Mouse (Mus musculus) CD8-positive naive resting alpha-beta T cell, adult 2 months (primary cell): ENCODE data around the gene Gxylt2.

ENCODE experiments used
- DNase-seq, 2 experiments: peaks; one replicate each; pipeline ENCODE4 v3.0.0; 2022; ENCODE audit warnings: low read depth in 2 of 2, low spot score in 2 of 2

Gene Gxylt2

DNA sequence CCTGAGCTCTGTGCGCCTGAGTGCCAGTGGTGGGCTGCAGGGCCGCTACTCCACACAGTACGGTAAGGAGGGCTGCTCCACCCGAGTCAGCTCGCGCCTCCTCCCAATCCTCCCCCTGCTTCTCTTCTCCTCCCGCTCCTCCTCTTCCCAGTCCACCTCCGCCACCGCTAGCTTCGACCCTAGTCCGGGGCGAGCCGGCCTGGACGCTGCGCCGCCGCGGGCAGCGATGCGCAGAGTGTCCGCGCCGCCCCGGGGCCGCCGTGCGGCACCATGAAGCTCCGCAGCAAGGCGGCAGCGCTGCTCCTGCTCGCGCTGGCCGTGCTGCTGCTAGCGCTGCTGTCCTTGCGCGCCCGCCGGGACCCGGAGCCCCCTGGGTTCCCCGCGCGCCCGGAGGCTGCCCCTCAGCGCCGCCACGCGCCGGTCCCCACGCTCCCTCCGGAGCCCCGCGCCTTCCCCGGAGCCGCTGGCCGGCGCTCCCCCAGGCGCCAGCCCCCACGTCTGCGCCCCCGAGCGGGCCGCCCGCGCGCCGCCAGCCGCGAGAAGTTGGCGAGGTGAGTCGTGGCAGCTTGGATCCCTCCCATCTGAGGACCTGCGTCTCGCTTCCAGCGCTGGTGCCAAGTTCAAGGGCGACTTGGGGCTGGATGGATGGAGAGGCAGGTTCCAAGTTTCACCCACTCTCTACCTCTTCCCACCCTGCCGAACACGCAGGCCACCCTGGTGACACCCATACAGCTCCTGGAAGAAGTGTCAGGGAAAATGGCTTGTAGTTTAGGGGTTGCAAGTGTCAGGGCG is at the start of gene Gxylt2:
Gene Gxylt2 (plus strand): TSS at position 161 of the 792 bp plus-strand sequence.
- no peak for DNase-seq

DNA sequence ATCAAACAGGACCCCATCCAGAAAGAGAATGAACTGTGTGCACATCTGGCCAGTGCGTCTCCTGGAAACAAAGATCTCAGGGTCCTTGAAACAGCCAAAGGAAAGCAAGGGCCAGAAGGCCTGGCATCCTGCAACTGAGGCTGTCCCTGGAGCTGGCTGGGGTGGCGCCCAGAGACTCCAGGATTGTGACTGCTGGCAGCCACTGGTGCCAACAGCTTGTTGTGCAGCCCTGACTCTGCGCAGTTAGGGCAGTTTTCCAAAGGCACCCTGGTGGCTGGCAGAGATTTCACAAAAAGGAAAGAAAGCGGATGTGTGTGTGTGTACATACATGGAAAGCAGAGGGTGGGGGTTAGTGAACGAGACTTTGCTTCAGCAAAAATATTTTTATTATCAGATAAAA is 44.1 kb upstream of the Gxylt2 start:
- no peak for DNase-seq

DNA sequence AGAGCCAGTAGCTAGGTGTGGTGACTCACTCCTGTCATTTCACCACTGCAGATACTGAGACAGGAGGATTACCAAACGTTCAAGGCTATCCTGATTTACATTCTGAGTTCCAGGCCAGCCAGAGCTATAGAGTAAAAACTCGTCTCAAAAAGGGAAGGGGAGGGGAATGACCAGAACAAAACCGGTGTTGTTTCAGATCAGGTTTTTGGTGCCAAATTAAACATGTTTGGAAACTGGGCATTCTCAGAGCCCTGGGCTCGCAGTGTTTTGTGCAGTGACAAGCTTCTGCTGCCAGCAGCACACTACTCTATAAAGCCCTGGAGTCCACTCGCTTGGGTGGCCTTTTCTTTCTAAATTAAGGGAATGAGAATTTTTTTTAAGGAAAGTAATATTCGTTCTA is 42.3 kb upstream of the Gxylt2 start:
- DNase-seq, result no peak

DNA sequence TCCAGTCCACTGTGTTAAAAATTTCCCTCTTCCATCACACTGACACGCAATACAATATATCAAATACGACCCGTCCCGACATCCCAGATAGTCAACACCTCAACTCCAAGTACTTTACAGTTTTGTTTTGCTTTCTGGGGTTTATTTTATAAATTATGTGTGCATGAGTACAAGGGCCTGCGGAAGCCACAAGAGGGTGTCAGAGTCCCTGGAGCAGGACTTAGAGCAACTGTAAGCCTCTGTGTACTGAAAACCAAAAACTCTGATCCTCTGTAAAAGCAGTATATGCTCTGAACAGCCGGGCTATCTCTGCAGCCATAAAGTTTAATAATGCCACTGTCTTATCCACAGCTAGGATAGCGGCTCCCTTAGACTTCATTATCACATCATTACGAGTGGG is 36.9 kb upstream of the Gxylt2 start:
- no peak for DNase-seq

DNA sequence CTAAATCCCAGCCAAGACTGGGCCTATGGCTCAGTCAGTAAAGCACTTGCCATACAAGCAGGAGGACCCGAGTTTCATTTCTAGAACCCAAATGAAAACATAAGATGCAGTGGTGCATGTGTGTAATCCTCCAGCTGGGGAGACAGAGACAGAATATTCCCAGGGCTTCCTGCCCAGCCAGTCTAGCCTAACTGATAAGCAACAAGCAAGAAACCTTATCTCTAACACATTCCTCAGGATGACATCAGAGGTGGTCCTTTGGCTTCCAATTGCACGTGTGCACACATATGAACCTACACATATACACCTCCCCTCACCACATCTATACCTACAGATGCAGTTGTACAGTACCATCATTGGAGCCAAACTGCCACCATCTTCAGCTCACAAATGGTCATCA is 35.7 kb upstream of the Gxylt2 start:
- DNase-seq, result no peak

DNA sequence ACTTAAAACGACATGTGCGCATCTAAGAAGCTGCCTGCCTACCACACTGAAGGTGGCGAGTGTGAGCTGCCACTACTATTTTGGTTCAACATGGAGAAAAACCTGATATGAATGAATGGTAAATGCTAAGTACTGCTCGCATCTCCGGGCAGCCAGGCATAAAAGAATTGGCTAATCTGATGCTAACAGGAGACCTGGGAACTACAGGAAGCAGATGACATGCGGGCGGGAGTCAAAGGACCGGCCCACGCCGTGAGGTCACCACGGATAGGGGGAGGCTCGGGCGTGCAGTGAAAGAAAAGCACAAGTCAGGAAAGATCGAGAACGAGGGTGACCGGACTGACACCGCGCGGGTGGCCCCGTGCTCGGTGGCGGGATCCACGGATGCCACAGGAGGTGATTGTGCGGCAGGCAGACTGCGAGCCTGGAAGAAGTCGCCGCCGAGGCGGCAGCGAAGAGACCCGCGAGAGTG is 34.1 kb upstream of the Gxylt2 start:
- DNase-seq, result peak; percentile 30 to 38

DNA sequence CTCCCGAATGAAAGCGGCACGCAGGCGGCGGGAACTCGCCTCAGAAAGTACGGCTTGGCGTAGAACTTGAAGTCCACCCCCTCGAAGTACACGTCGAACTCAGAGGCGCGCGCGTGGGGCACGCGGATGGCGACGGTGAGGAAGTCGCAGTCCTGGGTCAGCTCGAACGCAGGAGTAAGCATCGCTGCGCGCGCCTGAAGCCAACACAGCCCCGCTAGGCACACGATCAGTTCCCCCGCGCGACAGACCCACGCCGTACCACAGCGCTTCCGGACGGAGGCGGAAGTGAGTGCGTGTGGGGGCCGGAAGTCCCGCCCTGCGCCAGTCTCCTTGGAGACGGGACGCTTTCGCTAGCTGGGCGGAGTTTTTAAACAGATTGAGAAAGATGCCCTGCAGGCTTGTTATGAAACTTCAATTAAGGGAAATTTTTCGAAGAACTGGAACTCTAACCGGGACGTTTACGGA is 33.6 kb upstream of the Gxylt2 start, which contains the start of gene Shq1:
Gene Shq1 (minus strand): TSS at position 278 of the 465 bp plus-strand sequence.
- peak; percentile 86 to 91 for DNase-seq

DNA sequence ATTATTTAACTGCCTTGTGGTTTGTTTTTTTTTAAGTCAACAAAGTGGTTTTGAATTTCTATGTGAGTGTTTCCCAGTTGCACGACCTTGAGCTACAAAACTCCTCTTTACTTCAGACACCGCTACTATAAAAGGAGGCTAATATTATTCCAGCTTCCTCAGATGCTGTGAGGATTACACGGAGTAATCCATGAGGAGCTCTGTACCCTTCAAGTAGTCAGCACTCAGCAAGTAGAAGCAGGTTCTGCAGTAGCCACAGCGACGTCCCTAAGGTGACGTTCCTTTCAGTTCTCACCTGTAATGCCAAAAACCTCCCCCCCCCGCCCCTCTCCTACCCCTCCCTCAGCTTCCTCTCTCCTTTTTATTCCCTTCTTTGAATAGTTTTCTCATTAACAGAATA is 33.1 kb upstream of the Gxylt2 start:
- no peak for DNase-seq

DNA sequence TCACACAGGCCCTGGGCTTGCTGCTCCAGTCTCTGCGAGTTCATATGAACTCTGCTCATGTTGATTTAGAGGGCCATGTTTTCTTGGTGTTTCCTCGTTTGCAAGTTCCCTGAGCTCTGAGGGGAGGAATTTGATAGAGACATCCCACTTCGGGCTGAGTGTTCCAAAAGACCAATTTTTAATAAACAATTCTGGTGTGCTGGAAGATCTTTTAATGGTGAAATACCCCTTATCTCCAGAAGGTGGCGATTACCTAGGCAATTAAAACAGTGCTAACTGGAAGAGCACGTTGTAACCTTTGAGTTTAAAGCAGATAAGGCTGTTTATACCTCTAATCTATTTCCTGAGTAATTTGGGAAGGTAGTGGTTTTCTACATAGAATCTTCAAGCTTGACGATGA is 29.6 kb upstream of the Gxylt2 start:
- DNase-seq, result peak in 1 of 2 experiments; percentile 14

DNA sequence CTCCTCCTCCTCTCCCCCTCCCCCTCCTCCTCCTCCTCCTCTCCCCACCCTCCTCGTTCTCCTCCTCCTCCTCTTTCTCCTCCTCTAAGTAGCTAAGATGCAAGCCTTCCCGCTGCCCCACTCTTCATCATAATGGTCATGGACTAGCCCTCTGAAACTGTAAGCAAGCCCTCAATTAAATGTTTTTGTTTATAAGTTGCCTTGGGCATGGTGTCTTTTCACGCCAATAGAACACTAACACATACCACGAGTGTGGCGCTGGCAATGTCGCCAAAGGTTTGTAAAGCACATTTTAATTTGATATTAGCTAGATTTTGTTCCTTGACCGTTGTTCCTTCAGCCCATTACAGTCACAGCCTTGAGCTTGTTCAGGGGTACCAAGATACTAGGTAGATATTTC is 28.1 kb upstream of the Gxylt2 start:
- DNase-seq, result no peak

DNA sequence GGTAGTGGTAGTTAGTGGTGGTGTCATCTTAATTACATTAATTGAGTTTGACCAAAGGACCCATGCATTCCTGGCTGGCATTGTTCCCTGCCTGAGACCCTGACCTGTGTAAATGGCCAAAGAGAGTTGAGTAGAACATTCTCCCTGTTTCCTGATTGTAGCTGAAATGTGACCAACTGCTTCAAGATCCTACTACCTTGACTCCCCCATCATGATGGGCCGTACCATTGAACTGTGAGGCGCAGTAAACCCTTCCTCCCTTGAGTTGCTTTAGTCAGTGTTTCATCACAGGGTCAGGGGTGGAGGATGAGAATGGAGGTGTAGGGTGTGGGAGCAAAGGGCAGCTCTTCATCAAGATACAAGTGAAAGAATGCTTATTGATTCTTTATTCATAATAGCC is 25.9 kb upstream of the Gxylt2 start:
- DNase-seq, result no peak

DNA sequence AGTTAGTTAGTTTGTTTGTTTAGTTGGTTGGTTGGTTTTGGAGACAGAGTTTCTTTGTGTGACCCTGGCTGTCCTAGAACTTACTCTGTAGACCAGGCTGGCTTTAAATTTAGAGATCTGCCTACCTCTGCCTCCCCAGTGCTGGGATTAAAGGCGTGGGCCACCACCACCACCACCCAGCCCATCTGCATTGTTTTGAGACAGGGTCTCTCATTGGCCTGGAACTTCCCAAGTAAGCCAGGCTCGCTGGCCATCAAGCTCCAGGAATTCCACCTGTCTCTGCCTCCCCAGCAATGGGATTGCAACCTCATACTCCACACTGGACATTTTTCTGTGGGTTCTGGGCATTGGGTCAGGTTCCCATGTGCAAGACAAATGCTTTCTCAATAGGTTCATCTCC is 18.2 kb upstream of the Gxylt2 start:
- DNase-seq, result no peak

DNA sequence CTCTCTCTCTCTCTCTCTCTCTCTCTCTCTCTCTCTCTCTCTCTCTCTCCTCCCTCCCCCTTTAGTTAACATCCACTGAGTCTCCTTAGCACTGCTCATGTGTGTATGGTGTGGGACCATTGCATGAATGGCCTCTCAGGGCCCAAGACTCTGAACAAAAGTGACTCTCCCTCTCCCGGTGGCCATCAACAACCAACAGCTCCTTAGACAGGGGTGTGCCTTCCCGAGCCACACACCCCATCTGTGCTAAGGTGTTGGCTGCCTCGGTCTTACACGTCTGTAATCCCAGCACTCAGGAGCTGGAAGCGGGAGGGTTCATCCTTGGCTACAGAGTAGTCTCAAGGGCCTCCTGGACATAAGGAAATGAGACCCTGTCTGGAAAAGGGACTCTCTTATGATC is 4.5 kb upstream of the Gxylt2 start:
- DNase-seq, result no peak

DNA sequence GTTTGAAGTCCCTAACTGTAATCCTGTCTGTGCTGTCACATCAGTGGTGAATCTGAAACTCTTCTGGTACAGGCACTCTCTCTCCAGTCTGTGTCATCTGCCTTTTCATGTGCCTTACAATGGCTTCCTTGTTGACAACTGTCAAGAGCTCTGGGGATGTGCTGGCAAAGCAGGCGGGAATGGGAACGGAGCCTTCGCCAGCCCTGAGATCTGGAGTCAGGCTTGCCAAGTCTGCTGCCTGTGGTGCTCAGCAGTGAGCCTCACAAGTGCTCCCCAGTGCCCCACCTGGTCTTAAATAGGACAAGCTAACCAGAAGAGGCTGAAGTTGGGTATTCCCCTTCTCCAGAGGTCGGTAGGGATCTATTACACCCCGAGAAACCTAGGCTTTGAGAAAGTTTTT is 3.8 kb upstream of the Gxylt2 start:
- no peak for DNase-seq

DNA sequence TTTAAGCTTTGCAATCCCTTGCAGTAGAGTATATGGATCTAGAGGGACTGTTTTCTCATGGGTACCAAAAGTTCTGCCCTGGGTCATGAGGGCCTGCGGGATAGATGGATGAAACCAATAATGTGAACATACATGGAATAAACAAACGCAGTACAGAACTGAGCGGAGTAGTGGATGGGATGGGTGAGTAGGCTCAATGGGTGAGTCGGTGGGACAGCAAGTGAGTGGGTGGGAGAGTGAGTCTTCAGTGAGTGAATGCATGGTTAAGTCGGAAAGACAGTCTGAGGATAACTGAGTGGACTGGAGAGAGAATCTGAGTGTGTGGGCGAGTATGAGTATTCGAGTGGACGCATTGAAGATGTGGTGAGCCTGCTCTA is 349 bp upstream of the Gxylt2 start:
- no peak for DNase-seq

DNA sequence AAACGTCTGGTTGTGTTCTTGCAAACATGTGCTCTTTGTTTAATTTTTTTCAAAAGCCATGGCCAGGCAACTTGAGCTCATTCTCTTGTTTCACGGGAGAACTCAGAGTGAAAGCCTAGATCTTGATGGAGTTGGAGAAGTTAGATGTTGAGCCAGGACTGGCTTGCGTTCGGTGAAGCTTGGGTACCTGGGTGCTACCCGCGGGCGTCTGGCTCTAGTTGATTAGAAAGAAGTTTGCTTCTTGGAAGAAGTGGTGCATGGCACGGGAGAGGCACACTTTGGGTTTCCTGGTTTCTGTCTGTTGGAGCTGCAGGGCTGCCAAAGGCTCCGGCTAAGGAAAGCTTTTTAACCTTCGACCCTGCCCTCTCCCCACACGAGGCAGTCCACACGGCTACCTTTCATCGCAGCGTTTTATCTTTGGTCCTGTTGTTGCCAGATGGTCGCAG is 855 bp downstream of the Gxylt2 start:
- no peak for DNase-seq

DNA sequence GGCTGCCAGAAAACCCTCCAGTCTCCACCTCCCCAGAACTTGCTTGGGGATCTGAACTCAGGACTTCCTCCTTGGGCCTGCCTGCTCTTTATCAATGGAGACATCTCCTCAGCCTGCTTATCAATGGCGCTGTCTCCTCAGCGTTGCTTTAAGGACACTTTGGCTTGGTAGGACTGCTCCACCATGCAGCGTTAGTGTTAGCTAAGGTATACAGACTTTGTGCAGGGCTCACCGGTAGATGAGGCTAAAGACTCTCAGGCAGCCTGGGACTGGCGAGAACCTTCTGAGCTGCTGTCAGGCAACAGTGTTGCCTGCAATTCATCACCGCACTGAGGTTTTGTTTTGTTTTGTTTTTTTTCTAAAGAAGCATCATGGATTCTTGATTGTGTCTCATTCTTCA is 2.3 kb downstream of the Gxylt2 start:
- no peak for DNase-seq

DNA sequence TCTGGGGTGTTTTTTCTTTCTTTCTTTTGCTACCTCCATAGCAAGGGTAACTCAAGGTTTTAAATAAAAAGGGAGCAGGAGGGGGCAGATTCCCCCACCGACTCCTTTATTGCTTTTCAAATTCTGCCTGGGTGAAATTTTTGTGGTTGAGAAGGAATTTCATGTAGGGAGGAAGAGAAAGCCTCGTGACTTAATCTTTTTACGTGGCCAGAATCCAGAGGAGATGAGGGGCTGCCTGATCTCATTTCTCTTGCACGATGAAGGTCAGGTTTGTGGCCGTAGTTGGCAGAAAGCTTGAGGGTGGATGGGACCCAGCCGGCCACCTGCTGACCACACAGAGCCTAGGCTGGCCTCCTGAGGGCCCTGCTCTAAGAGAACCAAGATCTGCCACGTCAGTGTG is 3.0 kb downstream of the Gxylt2 start:
- no peak for DNase-seq

DNA sequence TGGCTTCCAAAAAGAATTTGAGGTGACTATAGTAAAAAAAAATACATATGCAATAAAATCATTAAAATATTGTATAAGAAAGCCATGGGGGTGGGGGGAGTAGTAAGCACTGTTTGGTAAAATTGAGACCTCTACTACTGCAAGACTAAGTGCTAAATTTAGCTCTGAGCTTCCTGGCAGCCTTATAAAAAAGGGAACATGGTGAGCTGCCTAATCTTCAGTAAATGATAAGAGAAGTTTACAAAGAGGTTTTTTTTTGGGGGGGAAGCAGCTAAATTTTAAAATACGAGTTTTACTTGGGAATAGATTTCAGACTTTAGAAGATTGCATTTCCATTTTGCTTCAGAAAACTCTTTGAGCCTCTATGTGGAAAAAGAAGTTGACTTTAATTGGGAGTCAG is 3.7 kb downstream of the Gxylt2 start:
- no peak for DNase-seq

DNA sequence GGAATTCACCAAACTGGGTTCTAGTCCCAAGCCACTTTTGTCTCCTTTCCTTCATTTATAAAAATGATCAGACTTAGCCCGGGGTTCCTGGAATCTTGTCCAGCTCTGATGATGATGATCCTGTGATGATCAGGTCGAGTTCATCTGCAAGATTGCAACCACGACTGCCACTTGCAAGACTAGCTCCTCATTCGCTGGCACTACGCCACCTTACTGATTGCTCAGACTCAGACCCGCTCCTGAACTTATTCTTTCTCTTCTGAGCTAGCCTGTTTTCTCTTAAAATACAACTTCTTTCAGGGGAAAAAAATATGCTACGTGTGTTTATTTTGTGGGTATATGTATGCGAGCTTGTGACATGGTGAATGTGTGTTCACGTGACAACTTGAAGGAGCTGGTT is 4.5 kb downstream of the Gxylt2 start:
- no peak for DNase-seq

DNA sequence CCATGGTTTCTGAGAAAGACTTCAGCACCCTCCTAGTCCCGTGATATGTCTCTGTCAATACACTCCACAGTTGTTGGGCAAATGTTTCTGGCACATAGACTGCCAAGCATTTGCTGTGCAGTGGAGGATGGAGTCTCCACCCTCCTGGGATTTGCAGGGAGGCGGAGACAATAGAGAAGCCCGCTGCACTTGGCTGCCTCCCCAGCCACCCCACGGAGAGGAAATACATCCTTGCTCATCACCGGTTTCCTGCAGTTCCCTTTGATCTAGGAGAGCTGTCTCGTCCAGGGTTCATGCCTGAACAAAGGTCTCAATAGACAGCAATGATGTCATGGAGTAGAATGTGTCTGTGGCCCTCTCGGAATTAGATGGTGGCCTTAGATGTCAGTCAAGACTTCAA is 4.9 kb downstream of the Gxylt2 start:
- DNase-seq, result no peak

DNA sequence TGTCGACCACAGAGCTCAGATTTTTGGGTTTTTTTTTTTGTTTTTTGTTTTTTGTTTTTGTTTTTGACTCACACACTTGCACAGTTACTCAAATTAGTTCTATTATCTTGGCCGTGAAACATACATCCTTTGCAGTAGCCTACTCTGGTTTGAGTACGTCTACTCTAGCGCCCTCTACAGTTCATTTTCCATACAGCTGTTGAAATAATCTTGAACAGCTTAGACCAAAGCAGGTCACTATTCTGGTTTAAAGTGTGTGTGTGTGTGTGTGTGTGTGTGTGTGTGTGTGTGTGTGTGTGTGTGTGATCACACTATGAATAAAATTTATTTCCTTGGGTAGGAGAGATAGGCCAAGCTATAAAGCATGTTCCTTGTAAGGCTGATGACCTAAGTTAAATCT is 5.6 kb downstream of the Gxylt2 start:
- DNase-seq, result no peak

DNA sequence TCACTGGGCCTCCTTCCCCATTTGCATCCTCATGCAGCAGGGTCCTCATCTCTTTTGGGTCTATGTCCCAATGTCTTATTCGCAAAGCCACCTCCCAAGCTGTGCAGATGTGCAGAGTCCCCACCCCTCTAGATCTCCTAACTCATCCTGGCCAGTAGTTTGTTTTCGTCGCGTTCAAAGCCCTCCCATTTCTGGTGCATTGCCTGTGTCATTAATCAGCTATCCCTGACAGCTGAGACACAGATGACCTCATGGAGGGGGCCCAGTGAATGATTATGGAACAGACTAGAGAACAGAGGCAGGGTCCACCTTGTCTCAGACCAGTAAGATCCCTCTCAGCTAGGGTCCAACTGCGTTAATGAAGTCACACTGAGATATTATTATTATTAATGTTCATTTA is 6.3 kb downstream of the Gxylt2 start:
- no peak for DNase-seq
